19 mouse cellular contexts compared by ENCODE assay signal in genomic region chr2:93175721-93176120, GRCm38 (mm10). TPM values are rescaled to one million over a fixed set of nuclear protein-coding genes. Genes with fewer than 3 reads are reported as not detected.
DNase-seq lines count a peak whose midpoint lies in the region; ATAC-seq lines count a peak whose summit lies in the region.
"Had no signal": no experiment of that assay in that cellular context is flagged by ENCODE, and none has a peak within 500 bp of the region (broad histone marks: within the 10 kb centered on the region; RNA-seq: fewer than 3 reads in every experiment).

No protein-coding gene starts in this region.

- no peak overlapping the region for H3K9ac ChIP-seq in neural tube, embryonic 15.5 days (replicated peaks)
- H3K9ac ChIP-seq in hindbrain, embryonic 16.5 days (ENCODE audit: low read depth, low read length) = no peak overlapping the region
- 0 out of 2 replicates have a peak overlapping the region, but pooled peaks have one; percentile 8 for H3K9ac ChIP-seq in neural tube, embryonic 13.5 days
- H3K9ac ChIP-seq: heart, embryonic 13.5 days; limb, embryonic 15.5 days had no signal

- 54% methylated on average over 2 of the region's 2 CpGs for WGBS in neural tube, embryonic 15.5 days
- WGBS in hindbrain, embryonic 16.5 days = 41% methylated on average over 2 of the region's 2 CpGs
- 47% methylated on average over 2 of the region's 2 CpGs for WGBS in neural tube, embryonic 13.5 days

- DNase-seq in cerebellum, postnatal 10 days = peak; percentile 54 to 59
- no peak for DNase-seq in cerebellum, postnatal 36 days
- peak; percentile 15 for DNase-seq in neural tube, embryonic 10.5 days (ENCODE audit: extremely low spot score, low spot score)
- no peak for DNase-seq in adrenal gland, postnatal 4 days (ENCODE audit: low spot score in 2 of 2)
- DNase-seq in spleen, postnatal 4 days (ENCODE audit: low spot score in 2 of 2) = no peak
- DNase-seq: adrenal gland, adult 2 months; heart, postnatal 4 days; kidney, adult 18-20 months; lung, adult 18-20 months; right cerebral cortex, postnatal 4 days; thymus, adult 2 months had no signal

- H3K9me3 ChIP-seq in neural tube, embryonic 15.5 days (replicated peaks) = no peaks in the 10 kb centered on the region
- H3K9me3 ChIP-seq in hindbrain, embryonic 16.5 days (ENCODE audit: control insufficient read depth, low read length) = no peaks in the 10 kb centered on the region
- H3K9me3 ChIP-seq in neural tube, embryonic 13.5 days = no peaks in the 10 kb centered on the region
- H3K9me3 ChIP-seq: heart, embryonic 13.5 days; limb, embryonic 15.5 days had no signal

- no peak overlapping the region for H3K4me2 ChIP-seq in neural tube, embryonic 15.5 days
- H3K4me2 ChIP-seq in hindbrain, embryonic 16.5 days (ENCODE audit: low read length) = no peak overlapping the region
- H3K4me2 ChIP-seq in neural tube, embryonic 13.5 days = no peak overlapping the region
- H3K4me2 ChIP-seq: heart, embryonic 13.5 days; limb, embryonic 15.5 days had no signal

- H3K27ac ChIP-seq in neural tube, embryonic 15.5 days (replicated peaks) = no peak overlapping the region; the same call in 1 of the 2 replicates
- peak overlapping the region; percentile 69 for H3K27ac ChIP-seq in hindbrain, embryonic 16.5 days (ENCODE audit: low read depth, low read length)
- peak overlapping the region; percentile 88 for H3K27ac ChIP-seq in neural tube, embryonic 13.5 days (replicated peaks)
- H3K27ac ChIP-seq: heart, embryonic 13.5 days; limb, embryonic 15.5 days; macrophage had no signal

- no peak overlapping the region for H3K4me3 ChIP-seq in neural tube, embryonic 15.5 days (replicated peaks)
- no peak overlapping the region for H3K4me3 ChIP-seq in hindbrain, embryonic 16.5 days (ENCODE audit: low read length)
- no peak overlapping the region for H3K4me3 ChIP-seq in neural tube, embryonic 13.5 days
- H3K4me3 ChIP-seq: heart, embryonic 13.5 days; limb, embryonic 15.5 days had no signal

- H3K36me3 ChIP-seq in neural tube, embryonic 15.5 days = no peaks in the 10 kb centered on the region
- no peaks in the 10 kb centered on the region for H3K36me3 ChIP-seq in hindbrain, embryonic 16.5 days (ENCODE audit: control insufficient read depth, insufficient read depth, low read length)
- H3K36me3 ChIP-seq in neural tube, embryonic 13.5 days = no peaks in the 10 kb centered on the region
- H3K36me3 ChIP-seq: heart, embryonic 13.5 days; limb, embryonic 15.5 days had no signal

- no peak for ATAC-seq in neural tube, embryonic 15.5 days (ENCODE audit: low FRiP score)
- ATAC-seq in hindbrain, embryonic 16.5 days = no peak
- no peak for ATAC-seq in neural tube, embryonic 13.5 days (ENCODE audit: low read depth)
- ATAC-seq: CD4-positive, CD25-positive, alpha-beta regulatory T cell, adult 4 months had no signal

- H3K4me1 ChIP-seq in neural tube, embryonic 15.5 days = peaks cover 75% of the 10 kb centered on the region
- H3K4me1 ChIP-seq in hindbrain, embryonic 16.5 days (ENCODE audit: control insufficient read depth, insufficient read depth, low read depth, low read length) = peaks cover 46% of the 10 kb centered on the region
- peaks cover 96% of the 10 kb centered on the region for H3K4me1 ChIP-seq in neural tube, embryonic 13.5 days (replicated peaks)

- H3K27me3 ChIP-seq in neural tube, embryonic 15.5 days (replicated peaks) = 0 out of 2 replicates have a peak, but pooled peaks cover 2% of the 10 kb centered on the region
- H3K27me3 ChIP-seq in hindbrain, embryonic 16.5 days (replicated peaks; ENCODE audit: control insufficient read depth, insufficient read depth, low read length) = no peaks in the 10 kb centered on the region
- H3K27me3 ChIP-seq in neural tube, embryonic 13.5 days = no peaks in the 10 kb centered on the region

RNA-seq across cellular contexts. Expression of gene Trp53i11, which starts 11.6 kb away (rescaled TPM):
- polyA plus RNA-seq in neural tube, embryonic 15.5 days (2015; fragmentation: Nextera tagmentation; extraction: Ambion mirVana) = 55.6 and 67.3 TPM in 2 replicates
- polyA plus RNA-seq in hindbrain, embryonic 16.5 days (2015; fragmentation: Nextera tagmentation; extraction: Ambion mirVana) = 74.7 and 123 TPM in 2 replicates
- polyA plus RNA-seq in neural tube, embryonic 13.5 days (2015; fragmentation: Nextera tagmentation; extraction: Ambion mirVana) = 137 and 150 TPM in 2 replicates
- total RNA-seq in adrenal gland, postnatal 4 days (2021) = 100 to 1,000 TPM; 114 to 117 TPM
- total RNA-seq: MEL had no signal

Comparison
In these comparisons a context has a peak if more than half of its experiments do, and no peak if none do; other contexts are left out.
1. DNase-seq: peak in cerebellum, postnatal 10 days (2 of 2) and neural tube, embryonic 10.5 days (single experiment); none in cerebellum, postnatal 36 days (0 of 2), adrenal gland, postnatal 4 days (0 of 2) and spleen, postnatal 4 days (0 of 2).